Mouse (Mus musculus) olfactory bulb, adult 2 months (tissue): ENCODE measurements around the gene Cyp2u1. TPM values are rescaled to one million over a fixed set of nuclear protein-coding genes. Genes with fewer than 3 reads are reported as not detected.
"Not testable (repeated sequence)": the region's sequence is repeated elsewhere in the genome, so short reads cannot be mapped to it uniquely, and the experiment has no call there.

ENCODE experiments used
- H3K27ac ChIP-seq: fragments of 200-500 bp; 2 replicates; pipeline ENCODE4 v1.5.1; 2012; ENCODE audit warnings: low read depth, low read length; ENCODE audit not compliant: insufficient read depth
- H3K4me1 ChIP-seq: fragments of 200-500 bp; 2 replicates; pipeline ENCODE4 v1.6.1; 2012; ENCODE audit warnings: low read length; ENCODE audit not compliant: control insufficient read depth, insufficient read depth
- H3K4me3 ChIP-seq: fragments of 200-500 bp; 2 replicates; pipeline ENCODE4 v1.5.1; 2012; ENCODE audit warnings: mild to moderate bottlenecking, low read depth, low read length, moderate library complexity; ENCODE audit not compliant: insufficient read depth
- CTCF ChIP-seq: fragments of 200-500 bp; IDR thresholded peaks from 2 replicates; pipeline ENCODE4 v1.5.1; 2012; ENCODE audit warnings: low read depth, mild to moderate bottlenecking, low read length, moderate library complexity; ENCODE audit not compliant: insufficient read depth
- POLR2A ChIP-seq: fragments of 200-500 bp; IDR thresholded peaks from 2 replicates; pipeline ENCODE4 v1.6.1; 2012; ENCODE audit warnings: mild to moderate bottlenecking, low read depth, low read length, moderate library complexity; ENCODE audit not compliant: insufficient read depth
- WGBS: fragments of 180-500 bp; shearing (Covaris S2); methylation state at CpG from one replicate; pipeline ENCODE4 v1.1.7; 2018; 5-methylcytosine and 5-hydroxymethylcytosine counted together
- polyA plus RNA-seq: library from polyadenylated mRNA; stranded (reverse); fragments of >200 nt; gene quantifications from 2 replicates; pipeline ENCODE4 v1.2.4, GENCODE M21; 2012; ENCODE audit warnings: low replicate concordance; ENCODE audit not compliant: missing spikeins, insufficient read depth, insufficient read length

Gene Cyp2u1
- not detected in 2 replicates for polyA plus RNA-seq

DNA sequence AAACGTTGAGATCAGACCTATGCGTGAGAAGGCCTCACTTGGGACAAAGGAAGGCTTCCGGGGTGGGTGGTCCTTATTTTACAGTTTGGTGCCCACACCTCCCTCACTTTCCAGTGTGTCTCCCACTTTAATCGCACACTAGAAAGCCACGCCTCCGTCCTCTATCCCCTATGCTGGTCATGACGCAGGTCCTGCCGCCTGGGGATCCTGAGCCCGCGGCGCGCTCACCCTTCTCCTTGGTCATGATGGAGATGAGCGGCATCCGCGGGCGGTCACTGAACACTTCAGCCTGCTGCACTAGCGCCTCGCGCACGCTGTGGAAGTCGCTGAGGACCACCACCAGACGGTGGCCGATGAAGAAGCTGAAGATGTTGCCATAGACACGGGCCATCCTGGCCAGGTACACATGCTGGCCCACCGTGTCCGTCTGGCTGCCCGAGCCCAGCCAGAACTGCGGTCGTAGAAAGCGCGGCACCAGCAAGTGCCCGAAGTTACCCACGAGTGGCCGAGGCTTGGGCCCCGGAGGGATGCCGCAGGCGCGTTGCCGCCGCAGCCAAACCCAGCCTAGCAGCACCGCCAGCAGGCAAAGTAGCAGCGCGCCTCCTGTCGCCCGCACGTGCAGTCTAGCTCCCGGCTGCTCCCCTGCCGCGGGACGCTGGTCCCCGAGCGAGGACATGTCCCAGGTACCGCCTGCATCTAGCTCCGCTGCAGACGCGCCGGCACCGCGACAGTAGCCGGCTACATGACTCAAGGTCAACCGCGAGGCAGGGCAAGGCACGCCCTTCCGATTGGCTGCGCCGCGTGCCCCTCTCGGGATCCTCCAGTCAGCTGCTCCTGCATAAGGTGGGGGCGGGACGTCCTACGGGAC is at the start of gene Cyp2u1:
Gene Cyp2u1 (minus strand): TSS at position 776 of the 868 bp plus-strand sequence.
- peak; percentile 85 for TF ChIP-seq POLR2A
- no peak for TF ChIP-seq CTCF
- under 1% methylated on average over 71 of the region's 71 CpGs for WGBS
- Histone ChIP-seq H3K4me3 (peak within 1 kb of the TSS; percentile 91), H3K27ac (peak within 1 kb of the TSS; percentile 72), H3K4me1 (peaks cover 9% of the 10 kb centered on the region)

DNA sequence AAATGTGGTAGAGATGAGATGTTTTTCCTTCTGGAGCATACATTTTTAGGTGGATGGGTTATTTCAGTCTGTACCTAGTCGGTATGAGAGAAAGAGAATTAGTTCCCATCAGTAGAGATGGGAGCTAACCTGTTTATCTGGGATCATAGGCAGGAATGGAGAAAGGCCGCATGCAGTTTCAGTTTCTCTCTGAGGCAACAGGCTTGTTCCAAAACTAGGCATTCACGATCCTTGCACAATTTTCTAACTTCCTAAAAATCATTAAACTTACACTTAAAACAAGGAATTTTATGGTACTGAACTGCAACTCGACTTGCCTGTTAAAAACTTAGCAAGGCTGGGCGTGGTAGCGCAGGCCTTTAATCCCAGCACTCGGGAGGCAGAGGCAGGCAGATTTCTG is 47.5 kb upstream of the Cyp2u1 start:
- WGBS = 94% methylated on average over 7 of the region's 7 CpGs
- Histone ChIP-seq H3K4me3 (no peak overlapping the region), H3K4me1 (no peaks in the 10 kb centered on the region), H3K27ac (no peak overlapping the region)
- no peak for TF ChIP-seq CTCF
- no peak for TF ChIP-seq POLR2A

DNA sequence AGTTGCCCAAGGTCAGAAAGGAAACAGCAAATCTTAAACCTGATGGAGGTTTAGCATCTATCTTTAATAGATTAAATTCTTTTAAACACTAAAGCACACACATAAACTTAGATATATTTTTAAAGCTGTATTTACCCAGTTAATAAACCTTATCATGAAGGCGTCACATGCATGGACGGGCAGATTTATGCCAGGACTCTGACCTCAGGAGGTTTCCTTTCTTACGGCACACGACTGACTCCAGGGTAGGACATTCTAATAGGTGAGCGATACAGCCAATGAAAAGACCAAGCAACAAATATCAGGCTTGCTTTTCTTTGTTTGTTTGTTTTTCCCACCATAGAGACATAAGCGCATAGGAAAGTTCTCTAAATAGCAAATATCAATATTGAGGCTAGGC is 46.0 kb upstream of the Cyp2u1 start:
- TF ChIP-seq POLR2A (no peak), CTCF (no peak)
- no peak overlapping the region for H3K4me3 ChIP-seq
- H3K4me1 ChIP-seq = no peaks in the 10 kb centered on the region
- WGBS = 86% methylated on average over 6 of the region's 6 CpGs
- no peak overlapping the region for H3K27ac ChIP-seq

DNA sequence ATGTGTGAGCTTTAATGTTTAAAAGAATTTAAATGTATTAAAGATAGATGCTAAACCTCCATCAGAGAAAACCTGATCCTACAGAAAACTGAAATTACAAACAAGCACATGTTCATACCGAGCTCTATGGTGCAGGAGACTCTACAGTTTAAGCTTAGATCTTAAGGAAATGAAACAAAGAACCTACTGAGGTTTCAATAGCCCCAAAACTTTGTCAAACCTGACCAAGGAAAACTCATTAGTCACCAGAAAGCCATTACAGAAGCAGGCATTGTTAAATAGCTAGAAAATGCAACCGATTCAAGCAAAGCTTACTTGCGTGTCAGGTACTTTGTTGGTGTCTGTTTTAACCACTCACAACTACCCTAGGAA is 45.5 kb upstream of the Cyp2u1 start:
- TF ChIP-seq POLR2A (no peak), CTCF (no peak)
- H3K4me1 ChIP-seq = no peaks in the 10 kb centered on the region
- 74% methylated on average over 3 of the region's 3 CpGs for WGBS
- H3K27ac ChIP-seq = no peak overlapping the region
- H3K4me3 ChIP-seq = no peak overlapping the region

DNA sequence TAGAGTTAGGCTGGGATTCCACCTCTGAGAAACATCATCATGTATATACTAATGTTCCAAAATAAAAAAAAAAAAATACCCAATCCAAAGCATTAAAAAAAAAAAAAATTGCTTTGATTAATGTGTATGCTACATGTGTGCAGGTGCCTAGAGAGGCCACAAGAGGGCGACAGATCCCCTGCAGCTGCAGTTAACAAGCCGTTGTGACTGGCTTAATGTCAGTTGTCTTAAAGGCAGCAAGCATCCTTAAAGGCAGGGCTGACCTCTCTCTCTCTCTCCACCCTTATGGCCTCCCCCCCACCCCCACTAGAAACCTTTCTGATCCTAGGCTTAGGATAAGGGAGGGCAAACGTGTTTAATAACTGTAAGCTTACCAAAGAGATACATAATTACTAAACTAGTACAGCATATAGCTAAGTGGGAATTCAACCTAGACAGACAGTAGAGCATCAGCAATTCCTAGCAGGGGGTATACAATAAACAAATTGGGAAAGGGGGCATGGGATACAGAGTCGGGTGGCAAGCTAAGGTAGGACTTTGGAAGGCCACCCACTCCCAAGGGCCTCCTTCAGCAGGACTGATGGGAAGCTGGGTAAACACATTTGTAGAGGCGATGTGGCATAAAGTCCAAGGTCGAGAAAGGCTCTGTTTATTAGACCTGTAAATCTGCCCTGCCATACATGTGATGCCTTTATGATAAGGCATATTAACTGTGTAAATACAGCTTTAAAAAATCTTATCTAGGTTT is 45.0 kb upstream of the Cyp2u1 start:
- Histone ChIP-seq H3K27ac (no peak overlapping the region), H3K4me3 (no peak overlapping the region), H3K4me1 (no peaks in the 10 kb centered on the region)
- TF ChIP-seq POLR2A (no peak), CTCF (no peak)
- 61% methylated on average over 6 of the region's 6 CpGs for WGBS

DNA sequence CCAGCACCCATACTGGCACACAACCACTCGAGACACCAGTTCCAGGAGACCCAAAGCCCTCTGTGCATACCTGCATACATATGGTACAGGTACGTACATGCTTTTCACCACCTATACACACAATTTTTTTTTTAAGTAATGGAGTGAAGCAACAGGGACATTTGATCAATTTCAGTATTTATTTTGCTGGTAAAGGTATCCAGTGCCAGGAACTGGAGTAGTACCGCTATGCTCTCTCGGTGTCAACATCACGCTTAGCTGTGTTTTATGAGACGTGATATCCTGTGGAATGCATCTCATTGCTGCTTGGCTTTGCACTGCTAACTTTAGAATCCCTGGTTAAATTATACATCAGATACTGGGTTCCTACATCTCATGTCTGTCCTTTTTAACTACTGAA is 42.9 kb upstream of the Cyp2u1 start:
- TF ChIP-seq POLR2A (no peak), CTCF (no peak)
- Histone ChIP-seq H3K4me1 (no peaks in the 10 kb centered on the region), H3K4me3 (no peak overlapping the region), H3K27ac (no peak overlapping the region)
- 95% methylated on average over 6 of the region's 6 CpGs for WGBS

DNA sequence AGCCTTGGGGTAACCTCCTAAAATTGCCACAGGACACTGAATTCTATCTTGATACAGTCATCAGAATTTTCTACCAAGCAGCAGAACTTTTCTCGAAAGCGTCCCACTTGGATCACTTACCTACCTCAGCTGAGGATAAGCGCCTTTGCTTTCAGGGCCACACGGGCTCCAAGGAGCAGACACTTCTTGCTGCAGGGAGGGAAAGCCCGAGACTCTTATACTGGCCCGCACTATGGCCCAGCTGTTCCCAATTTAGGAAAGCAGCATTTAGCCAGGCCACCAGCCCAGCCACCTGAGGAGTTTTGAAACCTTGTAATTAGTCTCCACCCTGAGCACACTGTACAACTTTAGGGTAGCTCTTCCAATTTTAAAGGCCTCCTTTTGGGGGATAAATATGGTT is 40.3 kb upstream of the Cyp2u1 start:
- 87% methylated on average over 6 of the region's 6 CpGs for WGBS
- no peak for TF ChIP-seq POLR2A
- TF ChIP-seq CTCF = no peak
- Histone ChIP-seq H3K4me1 (no peaks in the 10 kb centered on the region), H3K4me3 (no peak overlapping the region), H3K27ac (no peak overlapping the region)

DNA sequence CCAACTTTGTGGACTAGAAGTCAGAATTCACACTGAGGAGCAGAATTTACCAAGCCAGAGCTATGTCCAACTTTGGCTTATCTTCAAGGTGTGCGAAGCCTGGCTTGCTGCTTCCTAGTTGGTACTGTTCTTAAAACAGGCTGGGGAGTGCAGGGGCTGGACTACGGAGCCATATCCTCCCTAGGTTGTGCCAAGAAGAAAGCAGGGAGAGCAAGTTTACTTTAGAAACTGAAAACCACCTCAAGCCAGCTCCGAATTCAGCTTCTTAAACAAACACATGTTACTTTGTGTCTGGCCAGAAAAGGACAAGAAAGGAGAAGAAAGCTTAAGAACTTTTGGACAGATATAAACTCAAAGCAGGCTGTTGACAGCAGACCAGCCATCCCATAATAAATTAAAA is 37.9 kb upstream of the Cyp2u1 start:
- Histone ChIP-seq H3K27ac (no peak overlapping the region), H3K4me3 (no peak overlapping the region), H3K4me1 (no peaks in the 10 kb centered on the region)
- WGBS = 68% methylated on average over 3 of the region's 3 CpGs
- TF ChIP-seq CTCF (no peak), POLR2A (no peak)

DNA sequence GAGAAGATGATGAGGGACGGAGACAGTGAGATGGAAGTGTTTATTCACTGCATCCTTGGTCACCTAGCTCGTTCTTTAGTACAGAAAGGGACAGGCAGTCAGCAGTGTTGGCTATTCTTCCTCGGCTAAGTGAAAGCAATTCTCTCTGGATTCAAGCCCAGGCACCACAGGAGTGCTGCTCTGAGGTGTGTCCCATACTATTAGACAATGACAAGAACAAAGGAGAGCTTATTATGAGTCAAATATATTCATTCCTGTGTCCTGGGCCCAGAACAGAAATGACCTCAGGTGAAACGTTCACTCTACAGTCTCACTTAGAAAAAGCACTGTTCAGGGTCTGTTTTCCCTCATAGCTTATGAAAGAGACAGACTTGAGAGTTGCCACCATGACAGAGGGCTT is 36.3 kb upstream of the Cyp2u1 start:
- Histone ChIP-seq H3K27ac (no peak overlapping the region), H3K4me1 (no peaks in the 10 kb centered on the region), H3K4me3 (no peak overlapping the region)
- WGBS = 46% methylated on average over 4 of the region's 4 CpGs
- TF ChIP-seq CTCF (no peak), POLR2A (no peak)

DNA sequence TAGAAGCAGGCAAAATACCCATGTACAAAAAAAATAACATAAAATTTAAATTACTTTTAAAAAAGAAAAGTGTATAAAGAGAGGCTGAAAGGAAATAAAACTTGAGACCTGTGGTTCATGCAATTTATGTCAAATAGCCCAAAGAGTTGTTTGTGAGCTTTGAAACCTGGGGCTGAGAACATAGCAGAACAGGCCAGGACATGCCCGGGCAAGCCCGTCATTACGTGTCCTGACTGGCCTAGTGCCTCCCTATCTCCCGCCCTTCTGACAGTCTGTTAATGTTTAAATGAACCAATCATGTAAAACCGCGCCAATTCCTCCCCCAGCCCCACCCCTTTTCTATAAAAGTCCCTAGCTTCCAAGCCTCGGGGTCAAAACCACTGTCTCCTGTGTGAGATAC is 34.7 kb upstream of the Cyp2u1 start:
- 94% methylated on average over 7 of the region's 7 CpGs for WGBS
- H3K4me3 ChIP-seq, H3K27ac ChIP-seq, H3K4me1 ChIP-seq: not testable (repeated sequence)
